Mouse (Mus musculus) right cerebral cortex, postnatal 14 days (tissue): ENCODE measurements at regions not wholly inside any gene's neighbourhood (a gene's known extent, or its start where the extent isn't known, plus 50 kb on each side); places are given as distances from the start of the nearest gene placed in this dataset.

Source experiments
- DNase-seq: peaks from one replicate; pipeline ENCODE4 v3.0.0; 2022

DNA sequence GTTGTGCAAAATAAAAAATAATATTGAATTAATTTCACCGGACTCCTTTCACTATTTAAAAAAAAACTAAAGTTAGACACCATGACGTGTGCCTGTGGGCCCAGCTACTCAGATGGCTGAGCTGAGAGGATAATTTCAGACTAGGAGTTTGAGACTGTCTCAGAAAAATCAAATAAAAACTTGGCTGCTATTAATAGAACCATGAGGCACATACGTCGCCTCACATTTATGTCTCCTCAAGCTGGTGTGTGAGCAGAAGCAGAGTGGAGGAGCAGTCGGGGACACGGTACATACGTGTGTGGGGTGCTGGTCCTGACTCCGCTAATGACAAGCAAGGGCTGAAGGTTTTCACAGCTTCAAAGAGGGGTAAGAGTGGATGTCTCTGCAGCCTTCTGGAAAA is 52.8 kb upstream of the Dmrtb1 start:
- DNase-seq = no peak

DNA sequence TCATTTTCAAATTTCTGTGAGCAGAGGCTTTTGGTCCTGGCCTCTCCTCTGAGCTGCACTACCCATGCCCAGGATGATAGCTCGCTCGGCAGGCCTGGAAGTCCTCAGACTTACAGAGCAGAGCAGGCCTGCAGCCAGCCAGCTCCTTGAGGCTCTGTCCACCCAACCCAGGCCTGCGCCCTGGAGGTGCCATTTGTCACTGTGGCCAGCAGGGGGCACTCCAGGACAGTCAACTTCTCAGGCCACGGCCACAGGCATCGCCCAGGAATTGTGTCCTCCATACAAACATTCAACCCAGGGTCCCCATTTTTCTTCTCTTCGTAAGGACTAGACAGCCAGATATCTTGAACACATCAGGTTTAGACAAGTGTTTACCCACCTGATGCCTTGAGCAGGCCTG is 53.9 kb upstream of the Dmrtb1 start:
- peak; percentile 78 for DNase-seq

DNA sequence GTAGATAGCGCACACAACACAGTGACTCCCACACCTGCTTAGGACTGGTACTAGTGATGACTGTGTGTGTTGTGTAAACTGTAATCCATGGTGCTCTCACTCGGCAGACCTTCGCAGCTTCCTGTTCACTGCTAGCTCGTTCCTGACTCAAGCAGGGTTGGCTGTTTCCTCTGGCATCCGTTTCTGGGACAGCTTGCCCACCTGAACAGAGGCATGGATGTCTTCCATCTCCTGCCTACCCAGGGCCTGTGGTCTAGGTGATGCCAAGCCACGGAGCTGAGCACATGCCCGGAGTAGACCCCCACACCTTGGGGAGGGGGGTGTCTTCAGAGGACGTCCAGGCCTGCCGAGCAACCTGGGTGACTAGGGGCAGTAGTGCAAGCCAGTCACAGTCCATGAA is 54.7 kb upstream of the Dmrtb1 start:
- DNase-seq = no peak

- DNase-seq = no peak
Observed at GRCm38 (mm10) chr4:107739789-107740405, 55.9 kb upstream of the Dmrtb1 start.

- DNase-seq = no peak
Observed at GRCm38 (mm10) chr4:107743646-107744045, 58.4 kb upstream of the Lrp8 start.

GRCm38 (mm10) chr4:107746366-107746765 is 55.7 kb upstream of the Lrp8 start:
- no peak for DNase-seq

GRCm38 (mm10) chr4:107746923-107747431 is 55.1 kb upstream of the Lrp8 start:
- no peak for DNase-seq

- DNase-seq = no peak
Observed at GRCm38 (mm10) chr4:107747454-107747853, 54.6 kb upstream of the Lrp8 start.

GRCm38 (mm10) chr4:107747907-107748628 is 54.0 kb upstream of the Lrp8 start:
- no peak for DNase-seq

DNA sequence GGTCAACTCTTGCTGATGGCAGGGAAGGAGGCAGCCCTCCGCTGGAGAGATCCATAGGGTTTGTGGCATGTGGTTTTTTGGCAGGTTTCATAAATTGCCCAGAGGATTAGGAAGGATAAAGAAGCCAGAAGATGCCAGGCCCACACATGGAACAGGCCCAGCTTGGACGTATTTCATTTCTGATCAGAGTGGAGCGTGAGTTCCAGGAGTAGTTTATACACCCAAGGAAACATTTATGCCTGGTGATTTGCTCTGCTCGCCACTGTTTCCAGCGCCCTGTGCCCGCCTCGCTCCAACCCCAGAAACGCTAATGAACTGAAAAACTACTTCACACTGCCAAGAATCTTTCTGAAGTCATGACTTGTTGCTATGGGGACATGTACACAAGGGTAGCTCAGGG is 53.0 kb upstream of the Lrp8 start:
- DNase-seq = no peak

DNA sequence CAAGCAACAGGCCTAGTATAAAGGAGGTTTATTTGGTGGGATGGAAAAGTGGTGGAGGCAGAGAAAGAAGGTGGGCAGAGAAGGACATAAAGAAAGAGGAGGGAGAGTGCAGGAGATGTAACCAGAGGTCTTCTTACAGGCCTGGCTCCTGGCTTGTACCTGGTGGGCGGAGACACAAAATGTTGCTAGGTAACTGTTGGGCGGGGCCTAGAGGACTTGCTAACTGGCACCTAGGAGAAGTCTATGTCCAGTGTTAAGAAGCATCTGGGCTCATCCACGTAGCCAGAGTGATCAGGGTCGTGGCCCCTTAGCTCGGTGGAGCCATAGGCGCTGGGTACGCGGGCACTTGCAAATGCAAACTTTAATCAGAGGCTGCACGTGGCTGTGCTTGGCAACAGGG is 52.0 kb upstream of the Lrp8 start:
- DNase-seq = no peak
